Mouse (Mus musculus): ENCODE measurements around the gene Ubl4b.

DNA sequence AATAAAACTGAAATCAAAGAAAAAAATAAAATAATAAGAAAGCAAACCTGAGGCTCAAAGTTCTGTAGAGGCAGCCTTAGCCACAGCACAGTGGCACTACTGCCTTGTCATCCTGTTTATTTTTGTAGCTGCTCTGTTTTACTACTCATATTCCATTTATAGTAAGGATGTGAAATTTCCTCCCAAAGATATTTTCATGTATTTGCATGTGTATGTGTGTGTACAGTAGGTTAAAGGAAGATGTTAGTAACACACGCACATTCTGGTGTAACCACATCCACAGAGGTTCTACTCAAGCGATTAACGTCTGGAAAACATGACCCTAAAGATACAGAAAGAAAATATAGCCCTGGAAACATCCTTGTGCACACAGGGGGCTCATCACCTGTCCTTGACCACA is 21.9 kb upstream of the Ubl4b start:
- TF ChIP-seq CTCF (conservative IDR thresholded peaks at IDR 0.05; ENCODE audit: insufficient read depth, insufficient read length, low read depth, low read length): no peak
- no peak for TF ChIP-seq POLR2A (IDR thresholded peaks at IDR 0.05; ENCODE audit: low read depth, low read length)
